Mouse (Mus musculus): Measurements from ENCODE around the gene Ndufv1. TPM values are rescaled to one million over a fixed set of nuclear protein-coding genes. Genes with fewer than 3 reads are reported as not detected.

Gene Ndufv1
- polyA plus RNA-seq, 1 experiment from 2014 or later: 552 TPM

DNA sequence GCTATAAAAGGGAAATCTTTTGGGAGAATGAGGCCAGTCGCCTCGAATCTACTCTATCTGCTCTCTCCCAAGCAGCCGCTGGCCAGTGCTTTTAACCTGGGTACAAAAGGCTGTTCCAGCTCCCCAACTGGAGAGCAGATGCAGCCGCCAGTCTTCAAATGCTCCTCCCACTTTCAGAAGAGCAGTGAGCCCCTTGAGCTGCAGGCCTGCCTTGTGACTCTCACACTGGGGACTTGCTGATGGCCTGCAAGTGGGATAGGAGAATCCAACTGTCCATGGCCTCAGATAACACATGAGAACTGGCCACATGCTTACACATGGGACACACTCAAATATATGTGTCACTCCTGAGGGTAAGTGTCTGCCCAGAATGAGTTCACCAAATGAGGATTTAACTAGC is 44.1 kb upstream of the Ndufv1 start:
- no peak overlapping the region for H3K4me2 ChIP-seq (ENCODE audit: low read length)
- no peaks in the 10 kb centered on the region for H3K27me3 ChIP-seq (ENCODE audit: control insufficient read depth, insufficient read depth, low read length)
- no peak for ATAC-seq (ENCODE audit: insufficient number of reproducible peaks, insufficient read depth, low FRiP score, low read depth)
- no peaks in the 10 kb centered on the region for H3K9me3 ChIP-seq (ENCODE audit: control insufficient read depth, low read length)
- peaks cover 10 to 13% of the 10 kb centered on the region in 2 experiments for H3K4me1 ChIP-seq (ENCODE audit: control insufficient read depth in 2 of 2, insufficient read depth in 2 of 2, low read length in 2 of 2)
- H3K9ac ChIP-seq (ENCODE audit: low read length): peak overlapping the region; percentile 27; the same call in 1 of the 2 replicates
- no peak overlapping the region for H3K4me3 ChIP-seq (ENCODE audit: control insufficient read depth in 1 of 2, insufficient read depth in 1 of 2, low read depth in 1 of 2, low read length in 2 of 2)
- H3K36me3 ChIP-seq (ENCODE audit: control insufficient read depth, insufficient read depth, low read length): no peaks in the 10 kb centered on the region
- WGBS: 39% methylated on average over 4 of the region's 4 CpGs
- no peak overlapping the region for H3K27ac ChIP-seq (replicated peaks in 1 of 2; ENCODE audit: control insufficient read depth in 1 of 2, insufficient read depth in 1 of 2, low read depth in 2 of 2, low read length in 2 of 2)

DNA sequence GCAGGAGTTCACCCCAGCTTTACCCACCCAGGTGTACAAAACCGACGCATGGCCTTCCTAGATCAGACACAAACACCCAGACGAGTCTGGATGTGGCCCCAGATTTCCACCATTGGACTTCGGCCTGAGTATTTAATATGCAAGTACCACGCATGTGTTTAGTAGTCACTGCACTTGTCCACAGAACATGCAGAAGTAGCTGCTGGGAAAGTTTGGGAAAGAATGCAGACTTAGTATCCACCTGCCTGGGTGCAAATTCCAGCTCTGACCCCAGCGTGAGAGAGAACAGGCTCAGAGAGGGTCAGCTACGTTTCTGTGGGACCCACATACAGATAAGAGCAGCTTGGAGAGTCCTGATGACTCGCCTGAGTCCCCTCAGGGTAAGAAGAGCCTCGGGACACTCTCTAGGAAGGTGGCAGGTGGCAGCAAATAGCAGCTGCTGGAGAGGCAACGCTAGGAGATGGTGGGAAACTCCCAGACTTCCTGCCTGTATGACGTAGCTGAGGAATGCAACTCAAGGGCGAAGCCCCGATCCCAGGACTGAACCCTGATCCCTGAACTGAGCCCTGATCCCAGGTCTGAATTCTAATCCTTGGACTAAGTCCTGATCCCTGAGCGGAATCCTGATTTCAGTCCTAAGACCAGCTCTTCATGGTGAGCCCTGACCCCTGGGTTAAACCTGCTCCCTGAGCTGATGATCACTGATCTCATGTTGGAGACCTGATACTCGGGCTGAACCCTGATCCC is 43.5 kb upstream of the Ndufv1 start:
- no peak overlapping the region for H3K4me2 ChIP-seq (ENCODE audit: low read length)
- H3K9ac ChIP-seq (ENCODE audit: low read length): peak overlapping the region; percentile 27; the same call in 1 of the 2 replicates
- H3K4me3 ChIP-seq (ENCODE audit: control insufficient read depth in 1 of 2, insufficient read depth in 1 of 2, low read depth in 1 of 2, low read length in 2 of 2): no peak overlapping the region
- no peaks in the 10 kb centered on the region for H3K36me3 ChIP-seq (ENCODE audit: control insufficient read depth, insufficient read depth, low read length)
- ATAC-seq (ENCODE audit: insufficient number of reproducible peaks, insufficient read depth, low FRiP score, low read depth): no peak
- H3K4me1 ChIP-seq (ENCODE audit: control insufficient read depth in 2 of 2, insufficient read depth in 2 of 2, low read length in 2 of 2): peaks cover 10 to 13% of the 10 kb centered on the region in 2 experiments
- 44% methylated on average over 15 of the region's 15 CpGs for WGBS
- H3K9me3 ChIP-seq (ENCODE audit: control insufficient read depth, low read length): no peaks in the 10 kb centered on the region
- no peak overlapping the region for H3K27ac ChIP-seq (replicated peaks in 1 of 2; ENCODE audit: control insufficient read depth in 1 of 2, insufficient read depth in 1 of 2, low read depth in 2 of 2, low read length in 2 of 2)
- no peaks in the 10 kb centered on the region for H3K27me3 ChIP-seq (ENCODE audit: control insufficient read depth, insufficient read depth, low read length)

DNA sequence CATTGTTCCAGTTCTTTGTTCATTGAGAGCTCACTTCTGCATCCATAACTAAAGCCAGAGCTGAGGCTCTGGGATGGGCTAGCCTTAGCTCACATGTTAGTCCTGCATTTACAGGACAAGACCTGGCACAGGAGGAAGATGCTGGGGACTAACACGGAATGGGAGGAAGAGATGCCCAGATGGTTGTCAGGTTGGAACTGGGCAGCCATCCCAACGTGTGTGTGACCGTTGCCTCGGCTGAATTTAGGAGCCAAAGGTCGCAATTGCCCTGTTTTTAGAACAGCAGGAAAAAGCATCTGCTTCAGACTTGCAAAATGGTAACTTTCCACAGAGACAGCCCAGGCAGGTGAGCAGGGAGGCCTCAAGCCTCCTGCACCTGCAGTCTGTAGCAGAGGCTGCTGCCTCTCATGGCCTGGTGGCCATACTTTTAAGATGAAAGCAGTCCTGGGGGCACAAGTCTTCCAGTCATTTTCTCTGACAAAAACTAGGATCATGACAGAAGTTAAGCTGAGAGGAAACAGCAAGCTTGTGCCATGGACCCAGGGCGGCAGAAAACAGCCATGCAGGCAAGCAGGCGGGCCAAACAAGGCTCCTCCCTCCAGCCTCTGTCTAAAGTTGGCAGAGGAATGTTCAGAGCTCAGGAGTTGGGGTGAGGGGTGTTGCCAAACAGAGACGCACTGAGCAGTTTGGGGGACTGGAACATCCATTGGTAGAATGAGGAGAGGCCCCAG is 42.8 kb upstream of the Ndufv1 start:
- ATAC-seq (ENCODE audit: insufficient number of reproducible peaks, insufficient read depth, low FRiP score, low read depth): no peak
- Histone ChIP-seq H3K27me3 (ENCODE audit: control insufficient read depth, insufficient read depth, low read length) (no peaks in the 10 kb centered on the region), H3K4me3 (ENCODE audit: control insufficient read depth in 1 of 2, insufficient read depth in 1 of 2, low read depth in 1 of 2, low read length in 2 of 2) (no peak overlapping the region), H3K9ac (ENCODE audit: low read length) (no peak overlapping the region), H3K4me1 (ENCODE audit: control insufficient read depth in 2 of 2, insufficient read depth in 2 of 2, low read length in 2 of 2) (peaks cover 10 to 13% of the 10 kb centered on the region in 2 experiments), H3K4me2 (ENCODE audit: low read length) (no peak overlapping the region), H3K27ac (replicated peaks in 1 of 2; ENCODE audit: control insufficient read depth in 1 of 2, insufficient read depth in 1 of 2, low read depth in 2 of 2, low read length in 2 of 2) (no peak overlapping the region), H3K9me3 (ENCODE audit: control insufficient read depth, low read length) (no peaks in the 10 kb centered on the region), H3K36me3 (ENCODE audit: control insufficient read depth, insufficient read depth, low read length) (no peaks in the 10 kb centered on the region)
- WGBS: 68% methylated on average over 8 of the region's 8 CpGs

DNA sequence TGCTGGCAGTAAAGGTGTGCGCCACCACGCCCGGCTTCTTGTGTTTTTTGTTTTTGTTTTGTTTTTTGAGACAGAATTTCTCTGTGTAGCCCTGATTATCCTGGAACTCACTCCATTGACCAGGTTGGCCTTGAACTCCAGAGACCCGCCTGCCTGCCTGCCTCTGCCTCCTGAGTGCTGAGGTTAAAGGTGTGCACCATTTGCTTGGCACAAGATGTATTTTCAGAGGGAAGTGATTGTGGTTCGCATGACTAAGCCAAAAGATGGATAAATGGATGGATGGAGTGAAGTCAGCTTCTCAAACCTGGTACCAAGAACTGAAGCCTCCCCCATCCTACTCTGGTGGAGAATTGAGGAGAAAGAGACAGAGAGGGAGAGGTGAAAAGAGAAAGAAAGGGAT is 42.0 kb upstream of the Ndufv1 start:
- no peak overlapping the region for H3K27ac ChIP-seq (replicated peaks in 1 of 2; ENCODE audit: control insufficient read depth in 1 of 2, insufficient read depth in 1 of 2, low read depth in 2 of 2, low read length in 2 of 2)
- no peak for ATAC-seq (ENCODE audit: insufficient number of reproducible peaks, insufficient read depth, low FRiP score, low read depth)
- H3K9me3 ChIP-seq (ENCODE audit: control insufficient read depth, low read length): no peaks in the 10 kb centered on the region
- 80% methylated on average over 5 of the region's 5 CpGs for WGBS
- H3K36me3 ChIP-seq (ENCODE audit: control insufficient read depth, insufficient read depth, low read length): no peaks in the 10 kb centered on the region
- no peaks in the 10 kb centered on the region for H3K27me3 ChIP-seq (ENCODE audit: control insufficient read depth, insufficient read depth, low read length)
- H3K4me3 ChIP-seq (ENCODE audit: control insufficient read depth in 1 of 2, insufficient read depth in 1 of 2, low read depth in 1 of 2, low read length in 2 of 2): no peak overlapping the region
- no peak overlapping the region for H3K9ac ChIP-seq (ENCODE audit: low read length)
- H3K4me1 ChIP-seq (ENCODE audit: control insufficient read depth in 2 of 2, insufficient read depth in 2 of 2, low read length in 2 of 2): peaks cover 10 to 13% of the 10 kb centered on the region in 2 experiments
- no peak overlapping the region for H3K4me2 ChIP-seq (ENCODE audit: low read length)

- peaks cover 10 to 13% of the 10 kb centered on the region in 2 experiments; a peak in 3 of 4 replicates for H3K4me1 ChIP-seq (ENCODE audit: control insufficient read depth in 2 of 2, insufficient read depth in 2 of 2, low read length in 2 of 2)
- no peak overlapping the region for H3K9ac ChIP-seq (ENCODE audit: low read length)
- no peak overlapping the region for H3K4me2 ChIP-seq (ENCODE audit: low read length)
- WGBS: 68% methylated on average over 5 of the region's 5 CpGs
- no peak overlapping the region for H3K27ac ChIP-seq (replicated peaks in 1 of 2; ENCODE audit: control insufficient read depth in 1 of 2, insufficient read depth in 1 of 2, low read depth in 2 of 2, low read length in 2 of 2)
- no peaks in the 10 kb centered on the region for H3K9me3 ChIP-seq (ENCODE audit: control insufficient read depth, low read length)
- ATAC-seq (ENCODE audit: insufficient number of reproducible peaks, insufficient read depth, low FRiP score, low read depth): no peak
- H3K36me3 ChIP-seq (ENCODE audit: control insufficient read depth, insufficient read depth, low read length): no peaks in the 10 kb centered on the region
- no peaks in the 10 kb centered on the region for H3K27me3 ChIP-seq (ENCODE audit: control insufficient read depth, insufficient read depth, low read length)
- H3K4me3 ChIP-seq (ENCODE audit: control insufficient read depth in 1 of 2, insufficient read depth in 1 of 2, low read depth in 1 of 2, low read length in 2 of 2): no peak overlapping the region
Measured at GRCm38 (mm10) chr19:4052516-4053030, 40.0 kb upstream of the Ndufv1 start.

DNA sequence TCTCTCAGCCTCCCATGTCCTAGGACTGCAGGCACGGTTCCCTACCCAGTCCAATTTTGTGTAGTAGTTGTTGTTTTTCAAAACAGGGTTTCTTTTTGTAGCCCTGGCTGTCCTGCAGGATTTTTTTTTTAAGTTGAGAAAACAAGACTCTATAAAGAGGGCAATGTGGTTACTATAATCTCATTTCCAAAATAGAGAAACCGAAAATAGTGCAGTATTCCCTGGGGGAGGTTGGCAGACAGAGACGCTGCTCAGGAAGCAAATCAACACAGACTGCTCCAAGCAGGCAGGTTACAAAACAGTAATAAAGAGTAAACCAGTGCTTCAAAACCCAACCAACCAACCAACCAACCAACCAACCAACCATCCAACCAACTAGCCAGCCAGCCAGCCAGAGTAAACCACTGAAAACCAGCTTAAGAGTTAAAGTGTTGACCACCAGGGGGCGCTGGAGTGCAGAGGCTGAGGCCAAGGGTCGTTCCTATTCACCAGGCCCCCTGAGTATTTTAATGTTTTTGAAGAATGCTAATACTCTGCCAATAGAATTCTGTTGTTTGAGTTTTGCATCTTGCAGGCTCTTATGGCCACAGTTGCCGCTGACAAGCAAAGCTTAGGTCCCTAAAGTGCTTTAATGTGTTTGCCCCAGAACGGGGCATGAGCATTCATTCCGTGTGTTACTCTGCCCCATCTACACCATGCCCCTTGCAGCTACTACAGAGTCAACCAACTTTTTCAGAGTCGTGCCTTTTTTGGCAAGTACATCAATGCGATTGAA is 39.3 kb upstream of the Ndufv1 start:
- peaks cover 9 to 13% of the 10 kb centered on the region in 2 experiments; a peak in 3 of 4 replicates for H3K4me1 ChIP-seq (ENCODE audit: control insufficient read depth in 2 of 2, insufficient read depth in 2 of 2, low read length in 2 of 2)
- 45% methylated on average over 10 of the region's 10 CpGs for WGBS
- no peak; the same call in 1 of the 2 replicates for ATAC-seq (ENCODE audit: insufficient number of reproducible peaks, insufficient read depth, low FRiP score, low read depth)
- no peaks in the 10 kb centered on the region for H3K36me3 ChIP-seq (ENCODE audit: control insufficient read depth, insufficient read depth, low read length)
- H3K27me3 ChIP-seq (ENCODE audit: control insufficient read depth, insufficient read depth, low read length): no peaks in the 10 kb centered on the region
- H3K9me3 ChIP-seq (ENCODE audit: control insufficient read depth, low read length): no peaks in the 10 kb centered on the region
- no peak overlapping the region for H3K27ac ChIP-seq (replicated peaks in 1 of 2; ENCODE audit: control insufficient read depth in 1 of 2, insufficient read depth in 1 of 2, low read depth in 2 of 2, low read length in 2 of 2)
- no peak overlapping the region for H3K4me2 ChIP-seq (ENCODE audit: low read length)
- no peak overlapping the region for H3K9ac ChIP-seq (ENCODE audit: low read length)
- H3K4me3 ChIP-seq (ENCODE audit: control insufficient read depth in 1 of 2, insufficient read depth in 1 of 2, low read depth in 1 of 2, low read length in 2 of 2): no peak overlapping the region

DNA sequence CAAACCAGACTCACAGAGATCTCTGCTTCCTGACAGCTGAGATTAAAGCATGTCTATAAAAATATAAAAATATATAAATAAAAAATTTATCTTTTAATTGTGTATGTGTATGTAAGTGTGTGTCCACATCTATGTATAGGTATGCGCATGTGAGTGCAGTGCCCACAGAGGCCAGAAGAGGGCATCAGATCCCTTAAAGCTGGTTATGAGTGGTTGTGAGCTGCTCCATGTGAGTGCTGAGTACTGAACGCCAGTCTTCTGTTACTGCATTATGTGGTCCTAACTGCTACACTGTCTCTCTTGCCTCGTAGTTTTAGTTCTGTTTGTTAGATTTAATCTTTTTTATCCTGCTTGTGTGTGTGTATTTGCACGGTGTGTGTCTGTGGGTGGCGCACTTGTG is 38.4 kb upstream of the Ndufv1 start:
- no peaks in the 10 kb centered on the region for H3K27me3 ChIP-seq (ENCODE audit: control insufficient read depth, insufficient read depth, low read length)

More for the DNA sequence above, 38.4 kb upstream of the Ndufv1 start:
- ATAC-seq (ENCODE audit: insufficient number of reproducible peaks, insufficient read depth, low FRiP score, low read depth): no peak
- Histone ChIP-seq H3K4me3 (ENCODE audit: control insufficient read depth in 1 of 2, insufficient read depth in 1 of 2, low read depth in 1 of 2, low read length in 2 of 2) (no peak overlapping the region), H3K4me2 (ENCODE audit: low read length) (no peak overlapping the region), H3K9me3 (ENCODE audit: control insufficient read depth, low read length) (no peaks in the 10 kb centered on the region), H3K4me1 (ENCODE audit: control insufficient read depth in 2 of 2, insufficient read depth in 2 of 2, low read length in 2 of 2) (peaks cover under 1 to 8% of the 10 kb centered on the region in 2 experiments; a peak in 2 of 4 replicates), H3K27ac (replicated peaks in 1 of 2; ENCODE audit: control insufficient read depth in 1 of 2, insufficient read depth in 1 of 2, low read depth in 2 of 2, low read length in 2 of 2) (no peak overlapping the region), H3K9ac (ENCODE audit: low read length) (no peak overlapping the region), H3K36me3 (ENCODE audit: control insufficient read depth, insufficient read depth, low read length) (no peaks in the 10 kb centered on the region)
- 93% methylated on average over 5 of the region's 5 CpGs for WGBS

All from heart, embryonic 14.5 days (tissue).